Mouse (Mus musculus) kidney, adult 2 months (tissue): ENCODE measurements at regions not wholly inside any gene's neighbourhood (a gene's known extent, or its start where the extent isn't known, plus 50 kb on each side); places are given as distances from the start of the nearest gene placed in this dataset.

Source experiments
- CTCF ChIP-seq: fragments of 200-500 bp; conservative IDR thresholded peaks from 2 replicates; pipeline ENCODE4 v1.5.1; 2011; ENCODE audit warnings: low read depth, mild to moderate bottlenecking, control low read depth, low read length, moderate library complexity, mixed read lengths; ENCODE audit not compliant: insufficient read depth, insufficient read length
- POLR2A ChIP-seq: fragments of 200-500 bp; IDR thresholded peaks from one replicate; pipeline ENCODE4 v1.6.1; 2011; ENCODE audit warnings: low read depth, low read length, control low read depth

DNA sequence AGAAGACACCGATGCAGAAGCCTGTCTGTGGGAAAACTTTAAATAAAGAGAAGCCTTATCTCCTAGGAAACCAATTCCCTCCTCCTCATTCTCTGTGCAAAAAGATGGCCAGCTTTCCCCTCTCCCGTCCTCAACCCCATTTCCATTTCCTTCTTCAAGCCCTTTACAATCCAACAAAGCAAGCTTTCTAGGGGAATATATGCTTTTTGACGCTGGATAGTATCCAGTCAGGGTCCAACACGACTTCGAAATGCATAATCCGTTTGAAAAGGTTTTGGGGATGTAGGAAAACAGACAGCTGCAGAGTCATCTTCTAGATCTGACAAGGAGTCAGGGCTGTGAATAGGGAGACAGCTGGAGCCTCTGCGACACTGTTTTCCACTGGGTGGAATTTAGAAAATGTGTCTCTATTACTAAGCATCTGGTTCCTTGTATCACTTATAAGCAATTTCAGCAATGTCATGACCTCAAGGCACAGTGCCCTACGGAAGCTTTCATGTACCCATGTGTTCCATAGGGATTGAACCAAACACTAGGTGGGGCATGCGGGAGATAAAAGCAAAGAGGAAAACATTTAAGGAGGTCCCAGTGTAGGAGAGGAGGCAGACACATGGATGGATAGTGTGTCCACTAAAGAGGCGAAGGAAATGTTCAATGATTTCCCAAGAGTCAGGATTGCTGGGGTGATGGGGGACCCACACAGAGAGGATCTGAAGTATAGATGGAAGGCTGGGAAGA lies 68.4 kb upstream of the Grin2b start:
- TF ChIP-seq POLR2A: no peak
- no peak for TF ChIP-seq CTCF
